Mouse (Mus musculus) lung, postnatal 14 days (tissue): ENCODE measurements around the gene Mybpc3.
A peak's percentile ranks its signal among the peaks of the same experiment; 100 is the strongest.

Experiments used
- DNase-seq: peaks from one replicate; pipeline ENCODE4 v3.0.0; 2021

Gene Mybpc3

GRCm38 (mm10) chr2:91175490-91175889 is 57.5 kb downstream of the Mybpc3 start:
- no peak for DNase-seq

GRCm38 (mm10) chr2:91176234-91176633 is 58.3 kb downstream of the Mybpc3 start:
- DNase-seq = no peak

GRCm38 (mm10) chr2:91179825-91180224 is 61.9 kb downstream of the Mybpc3 start:
- DNase-seq = no peak

GRCm38 (mm10) chr2:91180706-91181105 is 62.8 kb downstream of the Mybpc3 start:
- DNase-seq = no peak

GRCm38 (mm10) chr2:91182016-91182404 is 64.1 kb downstream of the Mybpc3 start:
- DNase-seq = no peak

- peak; percentile 77 for DNase-seq
Observed at GRCm38 (mm10) chr2:91182405-91183147, 64.6 kb downstream of the Mybpc3 start.

GRCm38 (mm10) chr2:91183148-91183513 is 65.2 kb downstream of the Mybpc3 start:
- DNase-seq = peak; percentile 94

- DNase-seq = peak; percentile 67
Observed at GRCm38 (mm10) chr2:91183711-91184405, 65.9 kb downstream of the Mybpc3 start, which contains the start of gene Madd. Gene Madd (minus strand): TSS chr2:91183837.
